Mouse (Mus musculus) layer of hippocampus, postnatal 14 days (tissue): ENCODE measurements around the gene 2610042L04Rik. TPM values are rescaled to one million over a fixed set of nuclear protein-coding genes. Genes with fewer than 3 reads are reported as not detected.
"Not testable (repeated sequence)": the region's sequence is repeated elsewhere in the genome, so short reads cannot be mapped to it uniquely, and the experiment has no call there.

Source experiments
- DNase-seq, 2 experiments: peaks; one replicate each; pipeline ENCODE4 v3.0.0; 2021 to 2022; ENCODE audit warnings: low spot score in 2 of 2, mixed read lengths in 1 of 2
- long read RNA-seq, 2 experiments: library from polyadenylated mRNA; stranded (forward); transcript quantifications; one replicate each; pipeline ENCODE4 v2.0.0; 2021
- total RNA-seq, 2 experiments: library from RNA; stranded (reverse); gene quantifications; 2 replicates each; pipeline ENCODE4 v1.2.3; 2021

2610042L04Rik gene
- total RNA-seq, result 1 to 10 TPM in 1 of 2 experiments, under 1 TPM in 1; 0.55 to 1.4 TPM
- long read RNA-seq, experiment 1, result 0 reads
- long read RNA-seq, experiment 2, partial matches to known transcripts, result 0 of 1 reads
- long read RNA-seq, experiment 2, other reads (novel, unspliced or antisense), result 0 of 1 reads

GRCm38 (mm10) chr14:4334476-4335080 is at the start of gene 2610042L04Rik:
TSS of gene 2610042L04Rik (plus strand) at chr14:4334763.
- not testable (repeated sequence) for DNase-seq

GRCm38 (mm10) chr14:4316983-4317382 is 17.6 kb upstream of the 2610042L04Rik start, which contains the start of gene Gm3149:
TSS of gene Gm3149 (plus strand) at chr14:4317283.
- not testable (repeated sequence) for DNase-seq

GRCm38 (mm10) chr14:4335506-4335905 is 943 bp downstream of the 2610042L04Rik start:
- not testable (repeated sequence) for DNase-seq

- DNase-seq, result not testable (repeated sequence)
These were observed 34.4 kb downstream of the 2610042L04Rik start for GRCm38 (mm10) chr14:4368991-4369390.

GRCm38 (mm10) chr14:4369691-4370090 is 35.1 kb downstream of the 2610042L04Rik start:
- DNase-seq, result not testable (repeated sequence)

GRCm38 (mm10) chr14:4377871-4378270 is 43.3 kb downstream of the 2610042L04Rik start:
- DNase-seq, result not testable (repeated sequence)

GRCm38 (mm10) chr14:4385606-4386005 is 51.0 kb downstream of the 2610042L04Rik start:
- DNase-seq, result not testable (repeated sequence)

- not testable (repeated sequence) for DNase-seq
These were observed 58.4 kb downstream of the 2610042L04Rik start for GRCm38 (mm10) chr14:4392841-4393530.

GRCm38 (mm10) chr14:4397226-4397625 is 62.7 kb downstream of the 2610042L04Rik start, which contains the start of gene Gm3159:
TSS of gene Gm3159 (plus strand) at chr14:4397526.
- not testable (repeated sequence) for DNase-seq

- DNase-seq, result not testable (repeated sequence)
These were observed 64.1 kb downstream of the 2610042L04Rik start for GRCm38 (mm10) chr14:4398624-4399023.

GRCm38 (mm10) chr14:4400115-4400789 is 65.7 kb downstream of the 2610042L04Rik start:
- not testable (repeated sequence) for DNase-seq

- DNase-seq, result not testable (repeated sequence)
These were observed 66.7 kb downstream of the 2610042L04Rik start for GRCm38 (mm10) chr14:4401245-4401644.

GRCm38 (mm10) chr14:4403840-4404239 is 69.3 kb downstream of the 2610042L04Rik start:
- not testable (repeated sequence) for DNase-seq

Other genes with a start within 250 kb of the 2610042L04Rik start
- 1 to 10 TPM; 5.7 to 9.4 TPM for gene Gm8108, start 224.2 kb upstream of the 2610042L04Rik start, total RNA-seq
- not detected for gene Gm3127, start 169.7 kb upstream of the 2610042L04Rik start, total RNA-seq
- 1 to 10 TPM in 1 of 2 experiments, under 1 TPM in 1; 0.95 to 1.7 TPM for gene Gm2974, start 152.2 kb upstream of the 2610042L04Rik start, total RNA-seq
- gene Gm3138, start 85.1 kb upstream of the 2610042L04Rik start, total RNA-seq, result not detected
- not detected for gene Gm3149, start 17.5 kb upstream of the 2610042L04Rik start, total RNA-seq
- gene Gm3159, start 62.8 kb downstream of the 2610042L04Rik start, total RNA-seq, result not detected
- 1 to 10 TPM in 1 of 2 experiments, under 1 TPM in 1; 0.74 to 1.4 TPM for gene Gm3164, start 80.7 kb downstream of the 2610042L04Rik start, total RNA-seq
- gene Gm3173, start 96.2 kb downstream of the 2610042L04Rik start, total RNA-seq, result 1 to 10 TPM in 1 of 2 experiments, not detected in 1; 4.2 TPM
- gene Gm3182, start 147.0 kb downstream of the 2610042L04Rik start, total RNA-seq, result not detected
- not detected for gene Gm3047, start 220.6 kb downstream of the 2610042L04Rik start, total RNA-seq